Mouse (Mus musculus) liver, embryonic 14.5 days (tissue): ENCODE results near the gene Mgrn1.

ENCODE experiments used
- CTCF ChIP-seq: IDR thresholded peaks from 2 replicates; pipeline ENCODE4 v1.5.1; 2016; ENCODE audit warnings: antibody characterized with exemption, low read depth, control low read depth
- EP300 ChIP-seq: IDR thresholded peaks from 2 replicates; pipeline ENCODE4 v1.6.1; 2016; ENCODE audit warnings: antibody characterized with exemption, low read depth

- TF ChIP-seq CTCF (no peak), EP300 (no peak)
These were observed 1.1 kb upstream of the Mgrn1 start for GRCm38 (mm10) chr16:4884930-4885329.
